Mouse (Mus musculus) cerebellum, adult 9-10 months (tissue): ENCODE measurements at regions not wholly inside any gene's neighbourhood (a gene's known extent, or its start where the extent isn't known, plus 50 kb on each side); places are given as distances from the start of the nearest gene placed in this dataset.
"Not testable (repeated sequence)": the region's sequence is repeated elsewhere in the genome, so short reads cannot be mapped to it uniquely, and the experiment has no call there.

Source experiments
- DNase-seq: peaks from one replicate; pipeline ENCODE4 v3.0.0; 2022

- peak; percentile 22 for DNase-seq
Observed at GRCm38 (mm10) chr12:17852138-17852537, 161.5 kb downstream of the Hpcal1 start.

DNA sequence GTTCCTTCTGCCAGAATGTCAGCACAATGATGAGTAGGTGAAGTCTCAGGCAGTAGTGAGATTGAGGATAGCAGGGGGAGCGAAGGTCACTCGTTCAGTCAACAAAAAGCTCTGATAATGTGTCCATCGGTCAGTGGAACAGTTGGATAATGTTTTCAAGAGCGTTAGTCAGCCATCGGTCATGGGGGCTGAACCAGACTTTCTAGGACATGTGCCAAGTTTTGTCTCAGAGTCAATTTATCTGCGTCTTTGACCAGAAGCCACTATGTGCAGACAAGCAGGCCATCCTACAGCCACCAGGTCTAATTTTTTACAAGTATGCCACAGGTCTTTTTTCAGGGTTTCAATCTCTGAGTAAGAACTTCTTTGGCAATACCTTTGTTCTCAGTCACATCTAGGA is 181.8 kb downstream of the Hpcal1 start:
- not testable (repeated sequence) for DNase-seq

- DNase-seq = peak; percentile 40
Observed at GRCm38 (mm10) chr12:17881371-17882116, 190.9 kb downstream of the Hpcal1 start.

GRCm38 (mm10) chr12:17882117-17883116 is 191.8 kb downstream of the Hpcal1 start:
- DNase-seq = peak; percentile 5

DNA sequence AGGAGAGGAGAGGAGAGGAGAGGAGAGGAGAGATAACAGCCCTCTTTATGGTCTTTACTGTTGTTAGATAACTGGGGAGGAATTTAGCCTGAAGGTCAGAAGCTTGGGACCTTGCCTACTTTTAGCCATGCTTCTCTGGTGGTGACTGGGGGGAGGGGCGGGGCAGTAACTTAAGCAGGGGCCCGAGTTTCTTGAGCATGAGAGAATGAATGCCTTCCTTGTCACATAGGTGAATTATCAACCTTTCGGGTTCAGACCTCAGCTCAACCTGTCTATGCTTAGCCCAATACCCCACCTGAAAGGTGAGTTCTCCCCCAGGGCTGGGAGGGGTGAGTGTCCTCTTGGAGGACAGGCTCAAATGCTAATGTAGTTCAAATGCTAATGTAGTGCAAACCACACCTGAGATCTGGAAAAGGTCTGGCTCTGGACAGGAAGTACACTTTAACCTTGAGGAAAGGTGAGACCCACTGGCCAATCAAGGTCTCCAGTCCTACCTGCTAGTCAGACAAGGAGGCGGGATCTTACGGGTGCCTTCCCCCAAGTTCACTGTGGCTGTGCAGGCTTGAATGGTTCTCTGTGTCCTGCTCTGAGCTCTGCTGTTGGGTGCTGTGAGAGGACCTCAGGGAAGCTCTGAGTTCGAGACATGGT is 201.1 kb downstream of the Hpcal1 start:
- DNase-seq = not testable (repeated sequence)

GRCm38 (mm10) chr12:17913058-17913457 is 222.4 kb downstream of the Hpcal1 start:
- not testable (repeated sequence) for DNase-seq
